Mouse (Mus musculus): ENCODE measurements around the gene Osbpl10. TPM values are rescaled to one million over a fixed set of nuclear protein-coding genes. Genes with fewer than 3 reads are reported as not detected.

Gene Osbpl10
- polyA plus RNA-seq, 1 experiment = 1.7 TPM

DNA sequence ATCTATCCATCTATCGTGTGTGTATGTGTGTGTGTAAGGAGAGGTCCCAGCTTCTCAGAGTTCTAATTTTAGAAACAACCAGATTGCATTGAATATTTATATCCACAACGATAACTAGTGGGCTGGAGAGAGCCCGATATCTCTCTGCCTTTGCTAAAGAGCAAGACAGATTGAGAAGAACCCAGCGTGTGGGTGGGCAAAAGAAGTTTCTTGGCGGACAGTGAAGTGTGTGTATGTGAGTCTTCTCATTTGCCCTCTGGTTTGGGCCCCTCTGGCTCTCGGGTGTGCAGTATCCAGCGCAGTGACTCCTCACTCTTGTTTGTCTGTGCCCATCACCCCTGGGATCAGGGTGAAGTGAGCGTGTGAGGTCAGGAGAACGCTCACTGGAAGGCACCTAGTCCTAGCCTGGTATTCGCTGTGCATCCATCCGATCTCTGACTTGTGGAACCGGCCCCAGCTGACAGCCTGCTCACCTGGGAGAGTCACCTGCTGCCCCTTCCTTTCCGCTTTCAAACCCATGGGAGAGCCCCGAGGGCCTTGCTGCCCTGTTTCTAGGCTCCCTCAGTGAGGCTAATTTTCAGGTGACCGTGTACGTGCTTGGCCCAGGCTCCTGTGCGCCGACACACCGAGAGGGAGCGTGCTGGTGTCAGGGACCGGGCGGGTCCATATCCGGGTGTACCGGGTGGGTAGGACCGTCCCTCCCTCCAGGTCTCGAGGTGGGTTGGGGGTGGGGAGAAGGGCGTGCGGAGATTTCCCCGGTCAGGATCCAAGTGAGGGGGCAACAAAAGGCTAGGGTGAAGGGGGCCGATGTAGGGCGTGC lies 698 bp upstream of the Osbpl10 start:
- H3K36me3 ChIP-seq (ENCODE audit: control insufficient read depth, insufficient read depth) = no peaks in the 10 kb centered on the region
- no peak overlapping the region for H3ac ChIP-seq (ENCODE audit: control insufficient read depth, insufficient read length)
- TF ChIP-seq SRF (IDR thresholded peaks at IDR 0.05; ENCODE audit: control insufficient read depth, insufficient read length, low read depth) (no peak), MYOD1 (IDR thresholded peaks at IDR 0.05; ENCODE audit: control insufficient read depth in 1 of 3, insufficient read length in 2 of 3, low read depth in 2 of 3) (no peak), E2F4 (IDR thresholded peaks at IDR 0.05; ENCODE audit: insufficient read depth) (no peak), MAX (IDR thresholded peaks at IDR 0.05; ENCODE audit: low read depth) (no peak), USF1 (IDR thresholded peaks at IDR 0.05; ENCODE audit: low read depth) (no peak), TCF3 (IDR thresholded peaks at IDR 0.05; ENCODE audit: insufficient read length, low read depth) (no peak), MYOG (IDR thresholded peaks at IDR 0.05; ENCODE audit: control insufficient read depth in 1 of 3, insufficient read depth in 1 of 3, insufficient read length in 2 of 3, low read depth in 2 of 3) (no peak), TCF12 (IDR thresholded peaks at IDR 0.05; ENCODE audit: insufficient read depth, poor library complexity, severe bottlenecking) (no peak), REST (IDR thresholded peaks at IDR 0.05; ENCODE audit: insufficient read depth, insufficient read length) (no peak), CEBPB (IDR thresholded peaks at IDR 0.05; ENCODE audit: insufficient read depth, poor library complexity, severe bottlenecking) (no peak), POLR2AphosphoS2 (IDR thresholded peaks at IDR 0.05; ENCODE audit: insufficient read length, low read depth) (no peak), POLR2A (IDR thresholded peaks at IDR 0.05; ENCODE audit: insufficient read length, low read depth) (no peak)
- H3K4me3 ChIP-seq = peak overlapping the region; percentile 12
- no peaks in the 10 kb centered on the region for H3K27me3 ChIP-seq (ENCODE audit: control insufficient read depth, insufficient read depth, insufficient read length)
- peak overlapping the region; percentile 64 for H3K4me2 ChIP-seq (ENCODE audit: low read depth)
- H3K79me2 ChIP-seq (ENCODE audit: control insufficient read depth, insufficient read depth) = no peaks in the 10 kb centered on the region

DNA sequence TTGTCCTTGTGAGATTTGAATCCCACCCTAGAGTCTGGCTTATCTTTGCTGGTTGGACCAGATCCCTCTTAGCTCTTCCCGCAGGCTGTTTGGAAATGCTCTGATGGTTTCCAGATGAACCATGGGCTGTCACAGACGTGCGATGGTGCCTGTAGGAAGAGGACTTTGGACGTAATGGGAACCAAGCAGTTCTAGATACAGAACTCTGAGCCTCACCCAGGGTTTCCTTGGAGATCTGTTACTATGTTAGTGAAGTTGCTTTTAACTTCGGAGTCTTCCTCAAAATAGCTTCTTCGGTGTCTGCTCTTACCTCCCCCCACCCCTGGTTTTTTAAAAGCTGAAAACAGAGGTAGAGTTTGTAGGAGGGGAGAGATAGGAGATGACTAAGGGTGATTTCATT lies 1.6 kb downstream of the Osbpl10 start:
- Histone ChIP-seq H3ac (ENCODE audit: control insufficient read depth, insufficient read length) (no peak overlapping the region), H3K4me3 (no peak overlapping the region), H3K79me2 (ENCODE audit: control insufficient read depth, insufficient read depth) (no peaks in the 10 kb centered on the region), H3K36me3 (ENCODE audit: control insufficient read depth, insufficient read depth) (no peaks in the 10 kb centered on the region), H3K27me3 (ENCODE audit: control insufficient read depth, insufficient read depth, insufficient read length) (no peaks in the 10 kb centered on the region), H3K4me2 (ENCODE audit: low read depth) (no peak overlapping the region)
- TF ChIP-seq TCF3 (IDR thresholded peaks at IDR 0.05; ENCODE audit: insufficient read length, low read depth) (no peak), SRF (IDR thresholded peaks at IDR 0.05; ENCODE audit: control insufficient read depth, insufficient read length, low read depth) (no peak), POLR2A (IDR thresholded peaks at IDR 0.05; ENCODE audit: insufficient read length, low read depth) (no peak), TCF12 (IDR thresholded peaks at IDR 0.05; ENCODE audit: insufficient read depth, poor library complexity, severe bottlenecking) (no peak), MAX (IDR thresholded peaks at IDR 0.05; ENCODE audit: low read depth) (no peak), USF1 (IDR thresholded peaks at IDR 0.05; ENCODE audit: low read depth) (no peak), MYOD1 (IDR thresholded peaks at IDR 0.05; ENCODE audit: control insufficient read depth in 1 of 3, insufficient read length in 2 of 3, low read depth in 2 of 3) (no peak), CEBPB (IDR thresholded peaks at IDR 0.05; ENCODE audit: insufficient read depth, poor library complexity, severe bottlenecking) (no peak), E2F4 (IDR thresholded peaks at IDR 0.05; ENCODE audit: insufficient read depth) (no peak), POLR2AphosphoS2 (IDR thresholded peaks at IDR 0.05; ENCODE audit: insufficient read length, low read depth) (no peak), REST (IDR thresholded peaks at IDR 0.05; ENCODE audit: insufficient read depth, insufficient read length) (no peak), MYOG (IDR thresholded peaks at IDR 0.05; ENCODE audit: control insufficient read depth in 1 of 3, insufficient read depth in 1 of 3, insufficient read length in 2 of 3, low read depth in 2 of 3) (no peak)

DNA sequence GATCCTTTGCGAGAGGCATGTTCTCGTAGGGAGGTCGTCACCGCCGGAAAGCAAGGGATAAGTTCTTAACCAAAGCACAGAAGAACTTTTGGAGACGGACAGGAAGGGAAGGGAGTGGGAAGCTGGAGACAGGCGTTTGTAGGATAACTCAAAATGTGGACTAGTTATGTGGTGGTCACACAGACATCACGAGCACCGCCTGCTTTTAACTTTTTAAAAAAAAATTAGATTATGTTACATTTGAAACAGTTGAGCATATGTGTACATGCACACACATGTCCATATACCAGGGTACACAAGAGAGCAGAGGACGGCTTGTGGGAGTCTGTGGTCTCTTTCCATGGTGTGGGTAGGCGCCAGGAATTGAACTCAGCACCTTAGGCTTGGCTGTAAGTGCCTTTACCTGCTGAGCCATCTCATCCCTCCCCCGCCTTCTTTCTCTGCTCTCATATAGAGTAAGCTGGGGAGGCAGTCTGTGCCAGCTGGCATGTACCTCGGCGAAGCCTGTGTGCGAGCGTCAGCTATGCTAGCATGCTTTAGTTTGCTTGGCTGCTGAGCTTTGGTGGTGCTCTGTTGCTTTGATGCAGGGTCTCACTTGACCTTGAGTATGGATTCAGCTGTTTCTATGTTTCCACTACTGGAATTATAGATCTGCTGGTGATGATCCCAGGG lies 4.5 kb downstream of the Osbpl10 start, which contains the start of gene Rps27rt:
Rps27rt (minus strand) TSS at position 51 of the 672 bp plus-strand sequence.
- Histone ChIP-seq H3K27me3 (ENCODE audit: control insufficient read depth, insufficient read depth, insufficient read length) (no peaks in the 10 kb centered on the region), H3K4me3 (no peak within 1 kb of the TSS), H3K79me2 (ENCODE audit: control insufficient read depth, insufficient read depth) (no peaks in the 10 kb centered on the region), H3K4me2 (ENCODE audit: low read depth) (no peak within 1 kb of the TSS), H3ac (ENCODE audit: control insufficient read depth, insufficient read length) (no peak within 1 kb of the TSS), H3K36me3 (ENCODE audit: control insufficient read depth, insufficient read depth) (no peaks in the 10 kb centered on the region)
- no peak for TF ChIP-seq CEBPB (IDR thresholded peaks at IDR 0.05; ENCODE audit: insufficient read depth, poor library complexity, severe bottlenecking)
- no peak for TF ChIP-seq TCF3 (IDR thresholded peaks at IDR 0.05; ENCODE audit: insufficient read length, low read depth)
- no peak for TF ChIP-seq POLR2AphosphoS2 (IDR thresholded peaks at IDR 0.05; ENCODE audit: insufficient read length, low read depth)
- no peak for TF ChIP-seq REST (IDR thresholded peaks at IDR 0.05; ENCODE audit: insufficient read depth, insufficient read length)
- no peak for TF ChIP-seq MAX (IDR thresholded peaks at IDR 0.05; ENCODE audit: low read depth)
- no peak for TF ChIP-seq SRF (IDR thresholded peaks at IDR 0.05; ENCODE audit: control insufficient read depth, insufficient read length, low read depth)
- TF ChIP-seq MYOD1 (IDR thresholded peaks at IDR 0.05; ENCODE audit: control insufficient read depth in 1 of 3, insufficient read length in 2 of 3, low read depth in 2 of 3) = no peak
- no peak for TF ChIP-seq USF1 (IDR thresholded peaks at IDR 0.05; ENCODE audit: low read depth)
- no peak for TF ChIP-seq MYOG (IDR thresholded peaks at IDR 0.05; ENCODE audit: control insufficient read depth in 1 of 3, insufficient read depth in 1 of 3, insufficient read length in 2 of 3, low read depth in 2 of 3)
- TF ChIP-seq TCF12 (IDR thresholded peaks at IDR 0.05; ENCODE audit: insufficient read depth, poor library complexity, severe bottlenecking) = no peak
- TF ChIP-seq E2F4 (IDR thresholded peaks at IDR 0.05; ENCODE audit: insufficient read depth) = no peak
- no peak for TF ChIP-seq POLR2A (IDR thresholded peaks at IDR 0.05; ENCODE audit: insufficient read length, low read depth)

DNA sequence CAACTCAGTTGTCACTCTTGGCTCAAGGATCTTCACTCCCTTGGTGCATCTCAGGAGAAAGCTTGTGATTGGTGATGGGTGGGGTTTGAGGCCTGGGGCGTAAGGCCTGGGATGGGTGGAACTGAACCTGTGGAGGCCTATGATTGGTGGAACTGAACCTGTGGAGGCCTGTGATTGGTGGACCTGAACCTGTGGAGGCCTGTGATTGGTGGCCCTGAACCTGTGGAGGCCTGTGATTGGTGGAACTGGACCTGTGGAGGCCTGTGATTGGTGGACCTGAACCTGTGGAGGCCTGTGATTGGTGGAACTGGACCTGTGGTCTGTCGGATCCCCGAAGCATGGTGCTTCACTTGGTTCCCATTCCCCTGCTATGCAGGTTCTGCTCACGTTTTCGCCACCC lies 7.4 kb downstream of the Osbpl10 start:
- H3ac ChIP-seq (ENCODE audit: control insufficient read depth, insufficient read length) = no peak overlapping the region
- TF ChIP-seq USF1 (IDR thresholded peaks at IDR 0.05; ENCODE audit: low read depth) (no peak), MYOG (IDR thresholded peaks at IDR 0.05; ENCODE audit: control insufficient read depth in 1 of 3, insufficient read depth in 1 of 3, insufficient read length in 2 of 3, low read depth in 2 of 3) (no peak), MYOD1 (IDR thresholded peaks at IDR 0.05; ENCODE audit: control insufficient read depth in 1 of 3, insufficient read length in 2 of 3, low read depth in 2 of 3) (no peak), POLR2A (IDR thresholded peaks at IDR 0.05; ENCODE audit: insufficient read length, low read depth) (no peak), TCF12 (IDR thresholded peaks at IDR 0.05; ENCODE audit: insufficient read depth, poor library complexity, severe bottlenecking) (no peak), CEBPB (IDR thresholded peaks at IDR 0.05; ENCODE audit: insufficient read depth, poor library complexity, severe bottlenecking) (no peak), REST (IDR thresholded peaks at IDR 0.05; ENCODE audit: insufficient read depth, insufficient read length) (no peak), SRF (IDR thresholded peaks at IDR 0.05; ENCODE audit: control insufficient read depth, insufficient read length, low read depth) (no peak), TCF3 (IDR thresholded peaks at IDR 0.05; ENCODE audit: insufficient read length, low read depth) (no peak)
- H3K36me3 ChIP-seq (ENCODE audit: control insufficient read depth, insufficient read depth) = no peaks in the 10 kb centered on the region
- H3K27me3 ChIP-seq (ENCODE audit: control insufficient read depth, insufficient read depth, insufficient read length) = no peaks in the 10 kb centered on the region
- no peak overlapping the region for H3K4me3 ChIP-seq
- no peak overlapping the region for H3K4me2 ChIP-seq (ENCODE audit: low read depth)
- H3K79me2 ChIP-seq (ENCODE audit: control insufficient read depth, insufficient read depth) = no peaks in the 10 kb centered on the region

Data from myocyte (in vitro differentiated cells).